Mouse (Mus musculus) thymus, adult 2 months (tissue): ENCODE data around the gene Fosl1. TPM values are rescaled to one million over a fixed set of nuclear protein-coding genes. Genes with fewer than 3 reads are reported as not detected.
A peak's percentile ranks its signal among the peaks of the same experiment; 100 is the strongest.

Experiments
- DNase-seq: peaks from one replicate; pipeline ENCODE4 v3.0.0; 2021
- H3K27ac ChIP-seq: fragments of 200-500 bp; 2 replicates; pipeline ENCODE4 v1.5.1; 2012; ENCODE audit warnings: low read length, control low read depth; ENCODE audit not compliant: control insufficient read depth, insufficient read depth
- H3K27me3 ChIP-seq: fragments of 200-500 bp; 2 replicates; pipeline ENCODE4 v1.6.1; 2012; ENCODE audit warnings: mild to moderate bottlenecking, low read length, moderate library complexity, mixed read lengths; ENCODE audit not compliant: control insufficient read depth, insufficient read depth
- H3K36me3 ChIP-seq: fragments of 200-500 bp; 2 replicates; pipeline ENCODE4 v1.6.1; 2012; ENCODE audit warnings: mild to moderate bottlenecking, low read length, moderate library complexity; ENCODE audit not compliant: control insufficient read depth, insufficient read depth
- H3K4me1 ChIP-seq: fragments of 200-500 bp; replicated peaks from 2 replicates; pipeline ENCODE4 v1.6.1; 2012; ENCODE audit warnings: low read length; ENCODE audit not compliant: control insufficient read depth, insufficient read depth
- H3K4me3 ChIP-seq: fragments of 200-500 bp; 2 replicates; pipeline ENCODE4 v1.5.1; 2012; ENCODE audit warnings: mild to moderate bottlenecking, low read length, control low read depth, moderate library complexity; ENCODE audit not compliant: control insufficient read depth, insufficient read depth
- CTCF ChIP-seq: fragments of 200-500 bp; IDR thresholded peaks from 2 replicates; pipeline ENCODE4 v1.5.1; 2012; ENCODE audit warnings: mild to moderate bottlenecking, control low read depth, low read length, moderate library complexity, borderline replicate concordance; ENCODE audit not compliant: control insufficient read depth, poor library complexity, insufficient read depth; ENCODE audit errors: extremely low read depth
- POLR2A ChIP-seq: fragments of 200-500 bp; IDR thresholded peaks from 2 replicates; pipeline ENCODE4 v1.6.1; 2012; ENCODE audit warnings: mild to moderate bottlenecking, low read length, control low read depth, moderate library complexity; ENCODE audit not compliant: control insufficient read depth, poor library complexity, insufficient read depth; ENCODE audit errors: extremely low read depth
- WGBS: fragments of 180-500 bp; shearing (Covaris S2); methylation state at CpG from one replicate; pipeline ENCODE4 v1.1.7; 2018; 5-methylcytosine and 5-hydroxymethylcytosine counted together
- polyA plus RNA-seq: library from polyadenylated mRNA; depleted of rRNA; stranded (reverse); fragments of >200 nt; gene quantifications from 2 replicates; pipeline ENCODE4 v1.2.3, GENCODE M21; 2012

The Fosl1 gene
- polyA plus RNA-seq, 1 experiment, result 0.16 TPM

- no peaks in the 10 kb centered on the region for H3K27me3 ChIP-seq
- 0 out of 2 replicates have a peak, but pooled peaks cover 8% of the 10 kb centered on the region for H3K36me3 ChIP-seq
- no peak for DNase-seq
- WGBS, result 83% methylated on average over 4 of the region's 4 CpGs
- TF ChIP-seq CTCF (no peak), POLR2A (no peak)
- H3K4me1 ChIP-seq, result peaks cover 49% of the 10 kb centered on the region
- no peak overlapping the region for H3K27ac ChIP-seq
- no peak overlapping the region for H3K4me3 ChIP-seq
Observed at GRCm38 (mm10) chr19:5429219-5429618, 18.1 kb upstream of the Fosl1 start.

- H3K4me3 ChIP-seq, result no peak overlapping the region
- WGBS, result 89% methylated on average over 8 of the region's 8 CpGs
- no peaks in the 10 kb centered on the region for H3K27me3 ChIP-seq
- no peak for TF ChIP-seq POLR2A
- no peak for TF ChIP-seq CTCF
- H3K27ac ChIP-seq, result no peak overlapping the region
- DNase-seq, result no peak
- H3K4me1 ChIP-seq, result peaks cover 50% of the 10 kb centered on the region
- H3K36me3 ChIP-seq, result 0 out of 2 replicates have a peak, but pooled peaks cover 8% of the 10 kb centered on the region
Observed at GRCm38 (mm10) chr19:5429806-5430205, 17.5 kb upstream of the Fosl1 start.

DNA sequence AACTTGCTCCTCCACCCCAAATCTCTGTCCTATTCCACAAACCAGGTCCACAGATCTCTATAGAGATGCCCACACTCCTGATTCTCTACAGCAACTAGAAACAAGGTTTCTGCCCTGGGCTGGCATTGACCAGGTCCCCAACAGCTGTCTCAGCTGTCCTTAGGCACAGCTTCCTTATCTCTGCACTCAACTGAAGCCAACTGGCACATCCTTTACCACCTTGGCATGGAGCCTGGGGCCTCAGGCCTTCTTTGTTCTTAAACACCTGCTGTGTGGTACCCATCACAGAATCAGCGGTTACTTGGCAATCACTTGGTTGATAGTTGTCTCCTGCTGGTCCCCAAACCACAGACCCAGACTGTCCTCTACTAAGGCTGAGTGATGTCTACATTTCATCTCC lies 16.9 kb upstream of the Fosl1 start:
- peaks cover 50% of the 10 kb centered on the region for H3K4me1 ChIP-seq
- TF ChIP-seq POLR2A (no peak), CTCF (no peak)
- WGBS, result 2% methylated on average over 1 of the region's 1 CpGs
- peak; percentile 25 for DNase-seq
- no peaks in the 10 kb centered on the region for H3K27me3 ChIP-seq
- 0 out of 2 replicates have a peak, but pooled peaks cover 8% of the 10 kb centered on the region for H3K36me3 ChIP-seq
- H3K4me3 ChIP-seq, result no peak overlapping the region
- peak overlapping the region; percentile 35 for H3K27ac ChIP-seq

GRCm38 (mm10) chr19:5431911-5432464 lies 15.4 kb upstream of the Fosl1 start:
- no peak for TF ChIP-seq CTCF
- no peak for TF ChIP-seq POLR2A
- Histone ChIP-seq H3K27ac (no peak overlapping the region), H3K27me3 (no peaks in the 10 kb centered on the region), H3K4me1 (peaks cover 36% of the 10 kb centered on the region), H3K4me3 (no peak overlapping the region), H3K36me3 (0 out of 2 replicates have a peak, but pooled peaks cover 2% of the 10 kb centered on the region)
- DNase-seq, result no peak
- 85% methylated on average over 4 of the region's 4 CpGs for WGBS

- WGBS, result 2% methylated on average over 16 of the region's 16 CpGs
- TF ChIP-seq CTCF, result no peak; the same call in 1 of the 2 replicates
- TF ChIP-seq POLR2A, result peak; percentile 66
- DNase-seq, result peak; percentile 74
- Histone ChIP-seq H3K4me1 (peaks cover 35% of the 10 kb centered on the region), H3K27me3 (no peaks in the 10 kb centered on the region), H3K4me3 (peak overlapping the region; percentile 55), H3K27ac (peak overlapping the region; percentile 40), H3K36me3 (no peaks in the 10 kb centered on the region)
Observed at GRCm38 (mm10) chr19:5432992-5433852, 14.1 kb upstream of the Fosl1 start.

DNA sequence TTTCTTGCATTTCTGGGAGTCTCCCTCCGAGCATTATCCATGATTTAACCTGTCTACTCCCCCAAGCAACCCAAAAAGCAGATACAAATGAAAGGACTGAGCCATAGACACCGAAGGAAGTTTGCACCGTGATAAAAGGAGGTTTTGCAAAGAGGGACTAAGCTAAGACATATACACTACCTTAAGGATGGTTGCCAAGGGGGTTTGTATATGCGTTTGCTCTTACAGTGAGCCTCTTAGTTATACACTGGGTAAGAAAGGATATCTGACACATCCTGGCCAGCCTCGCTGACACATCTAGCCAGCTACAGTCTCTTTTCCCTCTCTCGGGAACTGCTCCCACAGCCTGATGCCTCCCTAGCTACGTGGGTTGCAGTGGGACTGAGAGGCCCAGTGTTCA lies 13.4 kb upstream of the Fosl1 start:
- DNase-seq, result no peak
- 63% methylated on average over 7 of the region's 7 CpGs for WGBS
- H3K4me1 ChIP-seq, result peaks cover 35% of the 10 kb centered on the region
- no peak overlapping the region for H3K4me3 ChIP-seq
- H3K27me3 ChIP-seq, result no peaks in the 10 kb centered on the region
- H3K36me3 ChIP-seq, result no peaks in the 10 kb centered on the region
- peak overlapping the region; percentile 40 for H3K27ac ChIP-seq
- TF ChIP-seq POLR2A (no peak), CTCF (no peak)
